Mouse (Mus musculus) layer of hippocampus, adult 2 months (tissue): Measurements from ENCODE around the gene Uchl5. TPM values are rescaled to one million over a fixed set of nuclear protein-coding genes. Genes with fewer than 3 reads are reported as not detected.
A peak's percentile ranks its signal among the peaks of the same experiment; 100 is the strongest.

Source experiments
- DNase-seq, 2 experiments: peaks; one replicate each; pipeline ENCODE4 v3.0.0; 2022; ENCODE audit warnings: low spot score in 2 of 2
- H3K27ac ChIP-seq: fragments of 200-600 bp; 2 replicates; pipeline ENCODE4 v1.8.1; 2022
- H3K4me3 ChIP-seq: fragments of 200-600 bp; 2 replicates; pipeline ENCODE4 v1.8.1; 2022; ENCODE audit warnings: mild to moderate bottlenecking
- CTCF ChIP-seq: fragments of 200-600 bp; conservative IDR thresholded peaks from 2 replicates; pipeline ENCODE4 v1.8.1; 2022; ENCODE audit warnings: antibody characterized with exemption, mild to moderate bottlenecking, moderate library complexity
- long read RNA-seq, 2 experiments: library from polyadenylated mRNA; stranded (forward); transcript quantifications; one replicate each; pipeline ENCODE4 v2.0.0; 2021; ENCODE audit warnings: borderline mapping rate in 2 of 2
- total RNA-seq, 2 experiments: library from RNA; stranded (reverse); gene quantifications; 2 replicates each; pipeline ENCODE4 v1.2.3; 2021

Gene Uchl5
- 10 to 100 TPM; 35.2 to 38.3 TPM for total RNA-seq
- long read RNA-seq, experiment 1, transcript Uchl5-201 (11 exons, 1,845 nt): minor isoform, 21 of 57 reads
- long read RNA-seq, experiment 1, transcript Uchl5-206 (11 exons, 1,696 nt): major isoform, 30 of 57 reads
- long read RNA-seq, experiment 1, partial matches to known transcripts: 0 of 57 reads
- long read RNA-seq, experiment 1, other reads (novel, unspliced or antisense): 6 of 57 reads
- long read RNA-seq, experiment 2, transcript Uchl5-206 (11 exons, 1,696 nt): minor isoform, 23 of 62 reads
- long read RNA-seq, experiment 2, transcript Uchl5-201 (11 exons, 1,845 nt): major isoform, 26 of 62 reads
- long read RNA-seq, experiment 2, partial matches to known transcripts: 3 of 62 reads
- long read RNA-seq, experiment 2, other reads (novel, unspliced or antisense): 10 of 62 reads

DNA sequence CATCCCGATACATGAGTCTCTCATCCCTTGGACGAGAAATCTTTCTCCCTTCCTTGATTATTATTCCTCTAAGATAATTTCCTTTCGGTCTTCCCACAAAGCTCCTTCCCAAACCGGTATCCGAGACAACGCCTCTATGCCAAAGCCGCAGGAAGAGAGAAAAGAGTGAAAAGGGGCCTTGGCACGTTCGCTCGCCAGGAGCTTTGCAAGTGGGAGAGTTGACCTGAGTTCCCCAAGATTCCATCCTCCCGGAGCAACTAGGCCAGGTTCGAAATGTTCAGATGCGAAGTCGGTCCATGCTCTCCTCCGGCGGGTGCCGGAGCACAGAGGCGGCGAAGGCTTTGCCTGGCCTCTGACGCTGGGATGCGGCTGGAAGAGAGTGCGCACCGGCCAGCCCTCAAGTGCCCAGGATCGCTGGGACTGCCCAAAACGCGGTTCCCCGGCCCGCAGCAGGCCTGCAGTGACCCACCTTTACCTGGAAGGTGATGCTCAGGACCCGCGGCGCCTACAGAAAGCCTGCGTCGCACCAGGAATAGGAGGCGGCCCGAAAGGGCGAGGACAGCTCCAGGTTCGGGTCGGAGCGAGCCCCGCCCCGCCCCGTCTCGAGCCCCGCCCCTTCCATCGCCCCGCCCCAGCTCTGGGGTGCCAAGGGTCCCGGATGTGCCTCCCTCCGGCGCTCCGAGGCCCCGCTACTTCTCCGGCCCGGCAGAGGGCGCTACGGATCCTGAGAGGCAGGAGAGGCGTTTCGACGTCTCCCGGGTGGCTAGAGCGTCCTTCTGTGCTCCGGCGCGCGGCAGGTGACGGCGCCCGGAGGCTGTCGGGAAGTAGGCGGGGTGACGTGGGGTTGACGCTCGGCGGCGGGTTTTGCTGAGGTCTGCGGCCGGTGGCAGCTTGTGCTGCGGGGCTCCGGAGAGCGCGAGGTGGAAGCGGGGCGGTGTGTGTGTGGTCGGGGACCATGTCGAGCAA, at the start of gene Uchl5, which contains the start of gene Trove2:
TSS of gene Uchl5 (plus strand) at position 827 of the 966 bp plus-strand sequence.
TSS of gene Trove2 (minus strand) at position 623 of the 966 bp plus-strand sequence.
- TF ChIP-seq CTCF: peak; percentile 83
- peak; percentile 97 to 99 for DNase-seq
- peak within 1 kb of the TSS; percentile 91 for H3K27ac ChIP-seq
- peak within 1 kb of the TSS; percentile 81 for H3K4me3 ChIP-seq

DNA sequence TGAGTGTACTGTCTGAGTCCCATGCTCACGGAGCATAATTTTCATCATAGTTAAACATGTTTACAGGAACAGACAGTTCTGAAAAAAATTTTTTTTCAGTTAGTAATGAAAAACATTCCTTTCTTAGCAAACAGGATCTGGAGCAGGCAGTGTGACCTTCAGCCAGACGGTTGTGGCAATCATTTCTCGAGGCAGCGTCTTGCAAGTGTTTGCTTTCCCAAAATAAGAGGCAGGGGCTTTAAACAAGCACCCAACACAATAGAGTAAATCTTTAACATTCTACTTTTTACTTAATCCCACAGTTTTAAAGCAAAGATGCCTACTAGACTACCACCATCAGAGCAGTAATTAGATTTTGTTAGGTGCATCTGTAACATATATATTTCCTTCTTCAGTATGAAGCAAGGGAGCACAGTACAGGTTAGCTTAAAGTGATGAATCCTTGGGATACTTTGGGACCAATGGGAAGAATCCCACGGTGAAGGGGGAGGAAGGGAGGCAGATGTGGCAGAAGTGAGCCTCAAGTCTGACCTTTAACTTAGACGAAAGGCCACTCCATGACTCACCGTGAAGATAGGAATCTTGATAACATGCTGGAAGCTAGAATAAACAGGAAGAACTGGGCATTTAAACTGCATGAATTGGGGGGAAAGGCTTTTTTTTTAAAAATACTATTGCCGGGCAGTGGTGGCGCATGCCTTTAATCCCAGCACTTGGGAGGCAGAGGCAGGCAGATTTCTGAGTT, 49.2 kb upstream of the Uchl5 start:
- no peak for DNase-seq
- H3K4me3 ChIP-seq: no peak overlapping the region
- no peak overlapping the region for H3K27ac ChIP-seq
- no peak for TF ChIP-seq CTCF

GRCm38 (mm10) chr1:143730899-143731298, 46.2 kb upstream of the Uchl5 start:
- peak; percentile 58 for TF ChIP-seq CTCF
- DNase-seq: no peak
- Histone ChIP-seq H3K27ac (no peak overlapping the region), H3K4me3 (no peak overlapping the region)

GRCm38 (mm10) chr1:143731691-143732090, 45.4 kb upstream of the Uchl5 start:
- no peak for DNase-seq
- Histone ChIP-seq H3K4me3 (no peak overlapping the region), H3K27ac (no peak overlapping the region)
- no peak for TF ChIP-seq CTCF

DNA sequence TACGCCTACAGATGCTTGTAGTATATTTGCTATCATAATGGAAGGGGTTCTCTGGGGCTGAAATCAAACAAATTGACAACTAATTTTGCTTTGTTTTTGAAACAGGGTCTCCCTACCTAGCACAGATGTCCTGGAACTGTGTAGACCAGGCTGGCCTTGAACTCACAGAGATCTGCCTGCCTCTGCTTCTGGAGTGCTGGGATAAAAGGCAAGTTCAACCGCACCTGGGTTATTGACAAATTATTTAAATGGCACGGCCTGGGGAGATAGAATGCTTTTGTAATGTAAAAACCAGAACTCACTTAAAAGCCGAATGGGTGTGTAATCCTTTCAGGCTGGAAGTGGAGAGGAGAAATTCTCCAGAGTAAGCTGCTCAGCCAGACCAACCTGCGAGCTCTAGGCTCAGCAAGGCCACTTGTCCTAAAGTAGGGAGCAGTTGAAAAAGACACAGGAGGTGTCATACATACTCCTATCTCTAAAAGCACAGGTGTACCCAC, 43.1 kb upstream of the Uchl5 start:
- no peak for TF ChIP-seq CTCF
- Histone ChIP-seq H3K27ac (no peak overlapping the region), H3K4me3 (no peak overlapping the region)

GRCm38 (mm10) chr1:143738811-143739210, 38.3 kb upstream of the Uchl5 start:
- Histone ChIP-seq H3K27ac (peak overlapping the region; percentile 95), H3K4me3 (peak overlapping the region; percentile 62)
- no peak for TF ChIP-seq CTCF
- no peak for DNase-seq

More for the DNA sequence above, 43.1 kb upstream of the Uchl5 start:
- no peak for DNase-seq

GRCm38 (mm10) chr1:143739361-143740350, 37.4 kb upstream of the Uchl5 start:
- H3K4me3 ChIP-seq: peak overlapping the region; percentile 62
- TF ChIP-seq CTCF: peak; percentile 1; the same call in 1 of the 2 replicates
- DNase-seq: peak; percentile 86 to 88
- peak overlapping the region; percentile 95 for H3K27ac ChIP-seq

DNA sequence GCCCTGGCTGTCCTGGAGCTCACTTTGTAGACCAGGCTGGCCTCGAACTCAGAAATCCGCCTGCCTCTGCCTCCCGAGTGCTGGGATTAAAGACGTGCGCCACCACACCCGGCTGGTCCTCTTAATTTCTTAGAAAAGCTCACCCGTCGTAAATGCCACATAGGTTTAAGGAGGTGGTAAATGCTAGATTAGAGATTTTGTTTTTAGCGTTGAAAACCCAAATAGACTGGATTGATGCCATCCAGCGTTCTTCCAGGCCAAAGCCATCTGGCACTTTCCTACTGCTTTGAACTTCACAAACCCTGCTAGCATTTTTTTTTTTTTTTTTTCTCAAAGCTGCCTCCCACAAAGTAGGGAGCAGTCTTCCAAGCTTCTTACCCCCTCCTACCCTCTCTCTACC, 36.5 kb upstream of the Uchl5 start:
- H3K4me3 ChIP-seq: peak overlapping the region; percentile 62
- peak overlapping the region; percentile 95; the same call in 1 of the 2 replicates for H3K27ac ChIP-seq
- DNase-seq: peak; percentile 7 to 18
- TF ChIP-seq CTCF: no peak

DNA sequence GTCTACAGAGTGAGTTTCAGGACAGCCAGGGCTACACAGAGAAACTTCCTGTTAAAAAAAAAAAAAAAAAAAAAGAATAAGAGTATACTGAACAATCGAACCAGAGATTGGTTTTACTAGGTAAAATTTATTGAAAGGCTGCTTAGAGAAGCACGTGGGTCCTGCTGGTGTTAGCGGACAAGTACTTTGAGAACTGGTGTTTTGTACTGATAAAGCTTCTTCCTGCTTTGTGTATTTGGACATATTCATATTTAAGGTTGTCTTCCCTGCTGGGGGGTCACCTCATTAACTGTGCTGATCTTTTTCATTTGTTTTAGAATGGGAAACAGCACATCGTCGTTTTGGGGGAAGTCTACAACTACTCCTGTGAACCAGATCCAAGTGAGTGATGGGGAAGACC, 35.7 kb upstream of the Uchl5 start:
- DNase-seq: no peak
- TF ChIP-seq CTCF: no peak
- Histone ChIP-seq H3K27ac (no peak overlapping the region), H3K4me3 (no peak overlapping the region)

GRCm38 (mm10) chr1:143742186-143742585, 34.9 kb upstream of the Uchl5 start:
- TF ChIP-seq CTCF: no peak
- DNase-seq: no peak
- Histone ChIP-seq H3K27ac (no peak overlapping the region), H3K4me3 (no peak overlapping the region)

GRCm38 (mm10) chr1:143745871-143746270, 31.2 kb upstream of the Uchl5 start:
- no peak for TF ChIP-seq CTCF
- no peak for DNase-seq
- Histone ChIP-seq H3K4me3 (no peak overlapping the region), H3K27ac (no peak overlapping the region)
